Mouse (Mus musculus) gastrocnemius, postnatal 10 days (tissue): ENCODE measurements around the gene Rhd. TPM values are rescaled to one million over a fixed set of nuclear protein-coding genes. Genes with fewer than 3 reads are reported as not detected.
A peak's percentile ranks its signal among the peaks of the same experiment; 100 is the strongest.

Source experiments
- DNase-seq: peaks from one replicate; pipeline ENCODE4 v3.0.0; 2021; ENCODE audit warnings: mixed read lengths
- total RNA-seq, 2 experiments: library from RNA; stranded (reverse); gene quantifications; 2 replicates each; pipeline ENCODE4 v1.2.3; 2021

The Rhd gene
- total RNA-seq, 2 experiments from 2014 or later = 0.26 to 1.4 TPM

GRCm38 (mm10) chr4:134856501-134856900 is 7.8 kb upstream of the Rhd start:
- no peak for DNase-seq

- DNase-seq = no peak
Measured at GRCm38 (mm10) chr4:134858494-134858893, 5.8 kb upstream of the Rhd start.

GRCm38 (mm10) chr4:134861884-134862283 is 2.5 kb upstream of the Rhd start:
- no peak for DNase-seq

- no peak for DNase-seq
Measured at GRCm38 (mm10) chr4:134862996-134863395, 1.3 kb upstream of the Rhd start.

GRCm38 (mm10) chr4:134865340-134865739 is 1.0 kb downstream of the Rhd start:
- DNase-seq = no peak

- DNase-seq = no peak
Measured at GRCm38 (mm10) chr4:134865789-134866188, 1.5 kb downstream of the Rhd start.

- DNase-seq = no peak
Measured at GRCm38 (mm10) chr4:134867213-134867612, 2.9 kb downstream of the Rhd start.

- DNase-seq = no peak
Measured at GRCm38 (mm10) chr4:134867661-134868060, 3.3 kb downstream of the Rhd start.

- DNase-seq = no peak
Measured at GRCm38 (mm10) chr4:134868065-134868464, 3.7 kb downstream of the Rhd start.

- DNase-seq = no peak
Measured at GRCm38 (mm10) chr4:134868490-134868889, 4.2 kb downstream of the Rhd start.

GRCm38 (mm10) chr4:134869068-134869730 is 4.9 kb downstream of the Rhd start:
- DNase-seq = no peak

- DNase-seq = no peak
Measured at GRCm38 (mm10) chr4:134869815-134870375, 5.6 kb downstream of the Rhd start.

- DNase-seq = no peak
Measured at GRCm38 (mm10) chr4:134871477-134871876, 7.1 kb downstream of the Rhd start.

- no peak for DNase-seq
Measured at GRCm38 (mm10) chr4:134871950-134872349, 7.6 kb downstream of the Rhd start.

GRCm38 (mm10) chr4:134876171-134876570 is 11.8 kb downstream of the Rhd start:
- DNase-seq = no peak

- DNase-seq = peak; percentile 76
Measured at GRCm38 (mm10) chr4:134879410-134879981, 15.2 kb downstream of the Rhd start.

- peak; percentile 26 for DNase-seq
Measured at GRCm38 (mm10) chr4:134880041-134880440, 15.7 kb downstream of the Rhd start.

GRCm38 (mm10) chr4:134883266-134883665 is 18.9 kb downstream of the Rhd start:
- peak; percentile 24 for DNase-seq

GRCm38 (mm10) chr4:134883808-134884207 is 19.5 kb downstream of the Rhd start:
- DNase-seq = no peak

- DNase-seq = no peak
Measured at GRCm38 (mm10) chr4:134884364-134884763, 20.0 kb downstream of the Rhd start.

GRCm38 (mm10) chr4:134892096-134892495 is 27.8 kb downstream of the Rhd start:
- peak; percentile 57 for DNase-seq

GRCm38 (mm10) chr4:134897256-134897655 is 32.9 kb downstream of the Rhd start:
- no peak for DNase-seq

- no peak for DNase-seq
Measured at GRCm38 (mm10) chr4:134901126-134901525, 36.8 kb downstream of the Rhd start.

- no peak for DNase-seq
Measured at GRCm38 (mm10) chr4:134903046-134903445, 38.7 kb downstream of the Rhd start.
